Mouse (Mus musculus) midbrain, embryonic 14.5 days (tissue): Measurements from ENCODE around the gene Barhl2. TPM values are rescaled to one million over a fixed set of nuclear protein-coding genes. Genes with fewer than 3 reads are reported as not detected.

Source experiments
- polyA plus RNA-seq: library from polyadenylated mRNA; unstranded; fragments of >200 nt; fragmentation: Nextera tagmentation; extraction: Ambion mirVana; gene quantifications from 2 replicates; pipeline ENCODE4 v1.2.1, GENCODE M21; 2014

The Barhl2 gene
- polyA plus RNA-seq, 1 experiment from 2014 or later = 12.2 TPM

Other genes starting within 250 kb of the Barhl2 start
- not detected in 2 replicates for gene Gm17304, start 150.9 kb upstream of the Barhl2 start, polyA plus RNA-seq
- gene Zfp644, start 239.1 kb upstream of the Barhl2 start, polyA plus RNA-seq = 114 and 116 TPM in 2 replicates